Mouse (Mus musculus) activated CD4-positive, CD25-positive, alpha-beta regulatory T cell, adult 4 months (primary cell): Measurements from ENCODE around the gene Rnf167. TPM values are rescaled to one million over a fixed set of nuclear protein-coding genes. Genes with fewer than 3 reads are reported as not detected.

ENCODE experiments used
- ATAC-seq: one replicate; pipeline ENCODE4 v1.8.0; 2017
- polyA plus RNA-seq, 2 experiments: library from polyadenylated mRNA; unstranded; fragments of 100-300 nt; shearing (Covaris generic); gene quantifications; one replicate each; pipeline ENCODE4 v1.2.1; 2017

Gene Rnf167
- polyA plus RNA-seq, 2 experiments from 2014 or later: 281 to 288 TPM

DNA sequence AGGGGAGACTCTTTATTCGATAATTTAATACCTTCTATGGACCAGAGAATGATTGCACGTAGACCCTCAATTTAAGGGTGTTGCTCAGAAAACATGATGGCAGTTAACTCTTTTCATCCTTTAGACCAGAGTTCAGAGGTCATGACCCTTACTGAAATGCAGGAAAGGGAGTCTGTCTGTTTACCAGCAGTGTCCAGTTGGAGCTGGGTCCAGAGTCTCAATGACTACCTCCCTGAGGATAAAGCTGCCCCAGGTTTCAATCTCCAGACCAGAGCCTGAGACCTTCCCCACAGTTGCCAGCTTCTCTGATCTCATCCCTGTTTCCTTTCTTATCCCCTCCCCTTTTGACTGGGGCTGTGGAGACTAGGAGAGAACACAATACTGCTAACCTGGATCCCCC is 31.5 kb downstream of the Rnf167 start:
- no peak for ATAC-seq

DNA sequence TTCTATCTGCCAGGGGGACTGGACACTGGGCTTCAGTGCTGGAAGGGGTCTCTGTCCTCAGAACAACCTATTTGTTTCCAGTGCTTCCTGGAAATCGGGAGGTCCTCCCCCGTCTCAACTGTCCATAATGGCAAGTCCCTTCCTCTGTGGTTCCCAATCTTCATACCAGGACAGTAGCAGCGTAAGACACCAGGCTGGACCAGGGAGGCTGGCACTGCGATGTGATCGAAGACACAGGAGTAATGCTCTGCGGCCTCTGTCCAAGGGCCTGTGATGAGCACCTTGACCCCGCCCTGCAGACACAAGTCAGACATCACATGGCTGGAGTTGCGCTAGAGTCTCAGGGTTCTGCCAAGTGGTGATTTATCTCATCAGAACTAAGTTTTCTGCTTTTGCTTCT is 32.3 kb downstream of the Rnf167 start:
- no peak for ATAC-seq

DNA sequence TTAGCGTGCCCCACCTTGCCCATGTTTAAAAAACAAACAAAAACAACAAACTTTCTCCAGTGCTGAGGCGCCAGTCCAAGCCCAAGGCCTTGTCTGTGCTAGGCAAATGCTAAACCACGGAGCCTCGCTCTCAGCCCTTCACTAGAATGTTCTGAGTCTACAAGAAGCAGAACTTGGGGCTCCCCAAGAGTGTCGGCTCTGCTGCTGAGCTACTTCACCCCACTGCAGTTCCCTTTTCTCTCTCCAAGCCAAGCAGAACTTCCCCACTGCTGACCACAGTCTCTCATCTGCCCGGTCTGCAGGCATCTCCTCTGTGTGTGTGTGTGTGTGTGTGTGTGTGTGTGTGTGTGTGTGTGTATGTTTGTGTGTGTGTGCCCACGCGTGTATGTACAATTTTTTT is 32.9 kb downstream of the Rnf167 start:
- no peak for ATAC-seq

DNA sequence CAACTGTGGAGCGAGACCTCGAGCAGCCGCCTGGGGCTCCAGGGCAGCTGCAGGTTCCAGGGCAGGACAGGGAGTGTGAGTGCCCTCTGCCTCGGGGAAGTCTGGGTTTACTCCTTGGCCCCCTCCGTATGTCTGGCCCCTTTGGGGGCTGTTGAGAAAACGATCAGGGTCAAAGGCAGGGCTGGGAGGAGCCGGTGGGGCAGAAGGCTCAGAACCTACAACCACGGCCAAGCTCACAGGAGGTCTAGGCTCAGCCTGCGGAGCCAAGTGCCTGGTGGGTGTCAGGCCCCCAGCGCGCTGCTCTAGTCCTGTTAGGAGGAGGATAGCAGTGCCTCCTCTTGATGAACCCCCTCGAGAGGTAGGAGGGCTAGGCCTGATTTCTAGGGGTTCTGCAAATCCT is 34.1 kb downstream of the Rnf167 start:
- ATAC-seq: no peak

DNA sequence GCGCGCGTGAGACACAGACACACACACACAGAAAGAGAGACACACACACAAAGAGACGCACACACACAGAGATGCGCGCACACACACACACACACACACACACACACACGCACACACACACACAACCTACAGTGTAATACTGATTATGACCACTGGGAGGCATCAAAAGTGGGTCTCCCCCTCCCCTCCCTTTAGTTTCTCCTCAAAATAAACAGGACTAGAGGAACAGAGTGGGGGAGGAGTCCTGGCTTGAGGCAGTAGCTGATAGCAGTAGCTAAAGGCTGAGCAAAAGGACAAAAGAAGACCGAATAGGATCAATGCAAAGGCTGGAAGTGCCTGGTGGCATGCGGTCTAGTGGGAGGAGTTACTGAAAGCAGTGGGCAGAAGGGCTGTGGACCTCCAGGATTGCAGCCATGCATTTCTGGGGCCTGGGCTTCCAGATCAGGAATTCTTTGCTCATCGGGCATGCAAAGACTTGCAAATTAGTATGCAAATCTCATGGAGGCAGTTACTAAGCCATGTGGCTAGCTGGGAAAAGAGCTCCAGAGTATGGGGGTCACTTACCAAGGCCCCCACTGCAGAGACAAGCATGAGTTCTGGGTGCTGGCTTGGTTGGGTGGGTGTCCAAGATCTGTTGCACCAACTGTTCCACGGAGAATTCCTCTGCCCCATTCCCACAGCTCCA is 35.0 kb downstream of the Rnf167 start:
- ATAC-seq: no peak

DNA sequence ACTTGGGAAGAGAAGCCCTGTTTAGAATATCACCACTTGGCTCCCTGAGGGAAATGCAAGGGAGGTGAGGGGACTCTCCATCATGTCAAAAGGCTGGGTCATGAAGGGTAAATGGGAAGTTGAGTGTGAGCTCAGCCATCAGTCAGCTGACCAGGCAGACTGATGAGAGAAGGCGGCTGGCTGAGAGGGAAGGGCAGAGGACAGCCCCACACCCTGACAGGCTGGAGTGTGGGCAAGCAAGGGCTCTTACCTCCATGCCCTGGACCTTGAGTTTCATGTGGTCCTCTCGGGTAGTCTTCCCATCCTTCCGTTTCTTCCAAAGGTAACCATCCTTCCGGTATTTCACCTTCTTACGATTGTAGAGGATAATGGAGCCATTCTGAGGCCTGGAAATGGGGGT is 36.6 kb downstream of the Rnf167 start:
- ATAC-seq: no peak

DNA sequence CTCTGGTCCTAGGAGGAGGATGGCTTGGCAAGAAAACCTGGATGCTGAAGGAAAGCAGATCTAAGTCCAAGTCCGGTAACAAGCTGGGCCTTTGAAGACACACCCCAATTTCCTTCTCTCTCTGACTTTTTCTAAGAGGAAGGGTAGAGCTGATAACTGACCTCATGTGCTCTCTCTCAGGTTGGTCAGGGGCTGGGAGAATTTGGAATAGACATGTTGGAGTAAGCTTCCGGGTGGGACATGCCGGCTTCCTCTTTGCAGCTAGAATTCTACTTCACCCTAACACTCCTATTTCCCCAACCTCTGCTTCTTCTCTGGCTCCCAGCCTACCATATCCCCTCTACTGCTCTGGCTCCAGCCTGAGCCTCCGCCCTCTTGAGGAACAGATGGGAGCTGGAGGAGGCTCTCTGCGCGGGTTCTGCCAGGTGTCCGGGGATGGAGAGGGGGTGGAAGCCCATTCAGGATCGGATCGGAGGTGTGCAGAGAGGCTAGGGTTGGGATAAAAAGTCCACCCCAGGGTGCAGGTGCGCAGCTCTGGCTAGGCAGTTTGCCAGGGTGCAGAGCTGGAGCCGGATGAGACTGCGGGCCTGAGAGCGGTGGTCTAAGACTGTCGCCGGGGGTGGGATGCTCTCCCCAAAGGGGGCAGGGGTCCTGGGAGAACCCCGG is 40.0 kb downstream of the Rnf167 start:
- ATAC-seq: peak; percentile 28

DNA sequence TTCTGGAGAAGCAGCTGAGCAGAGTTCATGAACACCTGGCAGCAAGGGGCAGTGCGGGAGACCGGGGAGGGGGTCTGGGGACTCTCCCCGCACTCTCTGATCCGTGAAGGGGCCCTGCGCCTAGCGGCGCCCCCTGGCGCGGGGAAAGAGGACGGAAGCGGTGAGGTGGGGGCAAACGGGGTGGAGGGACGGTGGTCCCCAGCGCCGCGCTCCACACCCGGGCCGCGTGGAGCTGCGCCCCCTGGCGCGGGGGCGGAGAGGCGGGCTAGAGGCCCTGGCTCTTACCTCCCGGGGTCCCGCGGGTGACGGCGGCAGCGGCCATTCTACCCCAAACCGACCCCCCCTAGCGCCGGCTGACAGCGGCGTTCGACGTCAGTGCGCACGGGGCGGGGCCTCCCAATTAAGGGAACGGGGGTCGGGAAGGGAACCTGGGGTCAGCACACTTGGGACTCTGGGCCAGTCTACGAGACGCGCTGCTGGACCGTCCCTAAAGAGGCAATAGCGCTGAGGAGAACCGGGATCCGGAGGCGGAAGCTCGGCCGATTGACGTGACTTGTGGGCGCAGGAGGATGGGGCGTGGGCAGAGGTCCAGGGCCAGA is 40.7 kb downstream of the Rnf167 start, which contains the start of gene Camta2:
TSS of gene Camta2 (minus strand) at position 505 of the 599 bp plus-strand sequence.
- ATAC-seq: peak; percentile 58

DNA sequence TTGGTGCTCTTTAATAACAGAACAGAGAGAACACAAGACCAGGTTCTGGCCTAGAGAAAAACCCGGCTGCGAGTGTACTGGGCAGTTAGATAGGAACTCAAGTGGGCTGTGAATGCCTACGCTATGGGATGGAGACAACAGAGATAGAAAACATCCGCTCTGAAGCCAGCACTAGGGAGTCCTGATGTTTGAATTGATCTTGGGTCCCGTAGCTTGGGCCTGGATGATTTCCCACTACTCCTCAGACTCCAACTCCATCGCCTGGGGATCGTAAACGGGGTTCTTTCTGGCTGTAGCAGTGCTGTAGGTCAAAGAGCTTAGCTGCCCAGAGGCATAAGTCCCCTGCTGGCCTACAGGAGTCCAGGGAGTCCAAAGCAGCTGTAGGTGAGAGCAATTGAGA is 41.3 kb downstream of the Rnf167 start:
- no peak for ATAC-seq

DNA sequence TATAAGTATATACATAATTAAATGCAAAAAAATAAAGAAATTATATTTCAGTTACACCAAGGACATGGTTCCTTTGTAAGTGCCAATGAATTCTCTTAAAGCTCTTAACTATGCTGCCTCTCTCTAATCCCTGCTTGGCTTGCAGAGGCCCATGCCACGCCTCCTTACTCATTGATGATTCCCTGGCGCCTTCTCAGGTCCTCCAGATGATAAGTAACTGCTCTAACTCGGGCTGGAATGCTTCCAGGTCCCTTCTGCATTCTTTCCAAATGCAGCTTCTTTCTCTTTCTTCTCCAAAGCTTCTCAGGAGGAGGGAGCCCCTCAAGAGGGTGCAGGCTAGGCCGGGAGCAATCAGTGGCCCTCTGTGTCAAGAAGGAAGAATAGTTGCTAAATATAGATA is 42.5 kb downstream of the Rnf167 start:
- no peak for ATAC-seq

DNA sequence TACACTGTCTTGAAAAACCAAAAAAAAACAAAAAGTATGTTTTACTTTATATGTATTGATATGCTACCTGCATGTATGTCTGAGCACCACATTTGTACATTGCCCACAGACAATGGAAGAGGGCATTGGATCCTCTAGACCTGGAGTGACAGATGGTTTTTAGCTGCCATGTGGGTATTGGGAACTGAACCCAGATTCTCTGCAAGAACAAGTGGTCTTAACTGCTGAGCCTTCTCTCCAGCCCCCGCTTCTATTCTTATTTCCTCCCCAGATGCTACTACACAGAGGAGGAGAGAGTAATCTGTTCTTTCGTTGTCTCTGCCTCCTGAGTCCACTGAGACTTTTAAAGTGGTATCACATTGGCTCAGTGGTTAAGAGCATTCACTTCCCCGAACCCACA is 46.5 kb downstream of the Rnf167 start:
- ATAC-seq: no peak

DNA sequence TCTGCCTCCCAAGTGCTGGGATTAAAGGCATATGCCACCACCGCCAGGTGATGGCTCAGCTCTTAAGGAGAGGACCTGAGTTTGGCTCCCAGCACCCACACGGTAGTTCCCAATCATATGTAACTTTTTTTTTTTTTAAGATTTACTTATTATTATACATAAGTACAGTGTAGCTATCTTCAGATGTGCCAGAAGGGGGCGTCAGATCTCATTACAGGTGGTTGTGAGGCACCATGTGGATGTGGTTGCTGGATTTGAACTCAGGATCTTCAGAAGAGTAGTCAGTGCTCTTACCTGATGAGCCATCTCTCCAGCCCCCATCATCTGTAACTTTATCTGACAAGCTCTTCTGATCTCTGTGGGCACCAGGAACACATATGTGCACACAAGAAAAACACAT is 50.3 kb downstream of the Rnf167 start:
- no peak for ATAC-seq

DNA sequence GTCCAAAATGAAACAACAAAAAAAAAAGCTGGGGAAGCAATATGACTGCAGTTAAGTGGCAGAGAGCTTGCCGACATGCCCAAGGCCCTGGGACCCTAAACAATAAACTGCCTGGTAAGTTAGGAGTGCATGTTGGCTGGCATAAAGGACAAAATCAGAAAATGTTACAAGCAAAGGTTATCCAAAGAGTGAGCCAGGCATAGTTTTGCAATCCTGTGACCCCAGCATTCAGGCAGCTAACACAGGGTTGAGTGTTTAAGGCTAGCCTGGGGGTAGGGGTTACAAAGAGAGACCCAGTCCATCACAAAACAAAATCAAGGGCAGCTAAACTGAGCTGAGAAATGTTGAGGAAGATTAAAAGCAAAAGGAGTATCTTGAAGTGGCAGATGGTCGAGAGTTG is 52.0 kb downstream of the Rnf167 start:
- no peak for ATAC-seq

DNA sequence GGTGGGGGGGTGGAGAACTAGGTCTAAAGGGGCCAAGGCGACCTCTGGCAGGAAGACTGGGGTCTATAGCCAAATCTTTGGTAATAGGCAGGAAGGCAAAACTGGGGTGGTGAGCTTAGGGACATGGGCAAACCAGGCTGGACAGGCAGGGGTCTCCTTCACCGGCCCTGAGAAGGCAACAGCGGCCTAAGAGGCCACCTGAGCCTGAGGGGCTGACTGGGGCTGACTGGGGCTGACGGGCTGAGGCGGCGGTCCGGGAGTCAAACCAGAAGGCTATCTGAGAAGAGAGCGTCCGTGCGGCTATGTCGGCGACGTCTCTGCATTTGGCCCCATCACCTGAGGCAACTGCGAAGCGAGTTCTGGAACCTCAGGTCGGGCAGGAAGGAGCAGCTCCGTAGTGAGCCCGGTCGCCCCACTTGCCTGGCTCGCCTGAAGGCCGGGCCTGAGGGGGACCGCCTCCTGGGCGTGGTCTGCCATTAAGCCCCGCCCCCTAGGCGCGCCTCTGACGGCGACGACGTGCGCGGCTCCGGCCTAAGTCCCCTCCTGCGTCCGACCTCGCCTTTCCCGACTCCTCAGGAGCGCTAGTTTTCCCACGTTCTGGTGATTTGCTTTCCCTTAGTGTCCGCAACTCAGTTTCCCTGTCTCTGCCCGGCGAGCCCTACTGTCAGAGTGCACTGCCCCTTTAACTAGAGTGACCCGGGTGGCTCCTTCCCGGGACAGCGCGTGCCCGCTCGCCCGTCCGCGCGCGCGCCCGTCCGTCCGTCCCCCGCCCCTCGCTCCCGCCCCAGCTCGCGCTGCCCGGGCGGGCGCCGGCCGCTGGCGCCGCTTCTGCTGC is 52.9 kb downstream of the Rnf167 start, which contains the start of the genes Inca1 and Kif1c:
TSS of gene Inca1 (minus strand) at position 434 of the 835 bp plus-strand sequence.
TSS of gene Kif1c (plus strand) at position 827 of the 835 bp plus-strand sequence.
- peak; percentile 95 for ATAC-seq

DNA sequence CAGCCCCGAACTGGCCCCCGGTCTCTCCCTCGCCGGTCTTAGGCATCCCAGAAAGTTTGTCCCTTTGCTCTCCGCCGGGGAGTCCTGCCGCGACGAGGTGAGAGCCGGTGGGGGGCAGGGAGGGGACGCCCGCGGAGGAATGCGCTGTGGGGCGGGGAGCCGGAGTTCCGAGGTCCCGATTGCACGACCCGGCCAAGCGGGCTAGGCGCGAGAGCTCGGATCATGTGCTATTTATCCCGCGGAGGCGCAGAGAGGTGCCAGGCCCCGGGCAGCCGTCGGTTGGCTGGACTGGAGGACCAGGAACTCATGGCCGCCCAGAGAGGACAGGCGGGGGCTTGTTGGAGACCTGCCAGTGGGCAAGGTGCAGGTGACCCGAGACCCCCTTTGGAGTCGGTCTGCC is 53.6 kb downstream of the Rnf167 start:
- ATAC-seq: peak; percentile 11

Other genes starting within 250 kb of the Rnf167 start
- 1 to 10 TPM; 6.5 to 8.1 TPM for gene Pelp1, start 237.2 kb upstream of the Rnf167 start, polyA plus RNA-seq
- 100 to 1,000 TPM in 1 of 2 experiments, 10 to 100 TPM in 1; 99.3 to 129 TPM for gene Arrb2, start 214.6 kb upstream of the Rnf167 start, polyA plus RNA-seq
- 10 to 100 TPM; 86.3 to 91.9 TPM for gene Med11, start 195.3 kb upstream of the Rnf167 start, polyA plus RNA-seq
- not detected for gene Zmynd15, start 187.8 kb upstream of the Rnf167 start, polyA plus RNA-seq
- gene Cxcl16, start 187.3 kb upstream of the Rnf167 start, polyA plus RNA-seq: under 1 TPM in 1 of 2 experiments, not detected in 1; 0.36 TPM
- 1 to 10 TPM; 1.5 to 3.7 TPM for gene Tm4sf5, start 142.0 kb upstream of the Rnf167 start, polyA plus RNA-seq
- not detected for gene Vmo1, start 132.6 kb upstream of the Rnf167 start, polyA plus RNA-seq
- not detected for gene Gltpd2, start 128.0 kb upstream of the Rnf167 start, polyA plus RNA-seq
- 100 to 1,000 TPM; 353 to 460 TPM for gene Psmb6, start 121.9 kb upstream of the Rnf167 start, polyA plus RNA-seq
- not detected for gene Gm40193, start 114.3 kb upstream of the Rnf167 start, polyA plus RNA-seq
- 1 to 10 TPM; 1.2 to 1.8 TPM for gene Pld2, start 107.2 kb upstream of the Rnf167 start, polyA plus RNA-seq
- 1 to 10 TPM; 6.7 to 8.8 TPM for gene Mink1, start 84.4 kb upstream of the Rnf167 start, polyA plus RNA-seq
- gene 4930544D05Rik, start 31.4 kb upstream of the Rnf167 start, polyA plus RNA-seq: not detected
- gene Chrne, start 28.0 kb upstream of the Rnf167 start, polyA plus RNA-seq: 1 to 10 TPM; 1.3 to 1.4 TPM
- gene Gp1ba, start 8.1 kb upstream of the Rnf167 start, polyA plus RNA-seq: under 1 TPM; 0.17 to 0.52 TPM
- gene Slc25a11, start 244 bp downstream of the Rnf167 start, polyA plus RNA-seq: 100 to 1,000 TPM in 1 of 2 experiments, 10 to 100 TPM in 1; 80.4 to 124 TPM
- gene Pfn1, start 7.4 kb downstream of the Rnf167 start, polyA plus RNA-seq: 1,000 to 10,000 TPM; 3,856 to 4,120 TPM
- gene Eno3, start 10.0 kb downstream of the Rnf167 start, polyA plus RNA-seq: 10 to 100 TPM; 20.9 to 21.4 TPM
- gene Spag7, start 22.2 kb downstream of the Rnf167 start, polyA plus RNA-seq: 100 to 1,000 TPM; 126 to 150 TPM
- gene Camta2, start 40.9 kb downstream of the Rnf167 start, polyA plus RNA-seq: 10 to 100 TPM; 11.3 to 14.0 TPM
- under 1 TPM in 1 of 2 experiments, not detected in 1; 0.63 TPM for gene Inca1, start 52.9 kb downstream of the Rnf167 start, polyA plus RNA-seq
- 1 to 10 TPM; 1.5 TPM for gene Kif1c, start 53.3 kb downstream of the Rnf167 start, polyA plus RNA-seq
- 1 to 10 TPM; 3.9 to 5.4 TPM for gene Zfp3, start 117.0 kb downstream of the Rnf167 start, polyA plus RNA-seq
- gene Scimp, start 165.4 kb downstream of the Rnf167 start, polyA plus RNA-seq: under 1 TPM in 1 of 2 experiments, not detected in 1; 0.64 TPM
- 10 to 100 TPM in 1 of 2 experiments, 1 to 10 TPM in 1; 9.4 to 10.8 TPM for gene Rabep1, start 197.5 kb downstream of the Rnf167 start, polyA plus RNA-seq